Mouse (Mus musculus): ENCODE measurements at regions not wholly inside any gene's neighbourhood (a gene's known extent, or its start where the extent isn't known, plus 50 kb on each side); places are given as distances from the start of the nearest gene placed in this dataset.

DNA sequence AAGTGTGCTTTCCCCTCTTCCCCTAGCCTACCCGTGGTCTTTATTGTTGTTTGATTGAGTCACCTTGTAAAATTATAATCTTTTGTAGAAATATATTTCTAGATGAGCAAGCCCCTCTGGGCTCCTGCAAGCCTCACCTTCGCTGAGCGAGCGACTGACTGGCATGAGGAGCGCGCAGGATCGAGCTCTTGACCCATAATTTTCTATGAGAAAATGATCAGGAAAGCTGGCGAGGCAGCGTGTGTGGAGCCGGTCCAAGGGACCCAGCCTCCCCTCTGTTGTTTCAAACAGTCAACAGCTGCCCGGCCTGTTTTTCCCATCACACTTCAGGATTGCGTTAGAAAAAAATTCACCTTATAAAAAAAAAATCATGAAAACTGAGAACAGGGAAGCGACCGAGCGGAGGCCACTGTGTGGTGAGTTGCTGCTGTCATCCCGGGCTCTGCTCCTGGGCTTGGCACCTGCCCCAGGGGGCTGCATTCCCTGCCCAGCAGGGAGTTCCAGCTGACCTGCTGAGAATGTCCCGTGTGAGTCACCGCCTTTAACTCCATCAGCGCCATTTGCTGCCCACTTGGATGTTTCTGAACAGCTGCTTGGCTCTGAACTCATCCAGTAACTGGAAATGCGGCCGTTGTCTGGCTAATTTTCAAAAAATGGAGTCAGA, 180.5 kb upstream of the Runx1 start:
- DNase-seq, result no peak

GRCm38 (mm10) chr16:93005470-93005869, 179.5 kb upstream of the Runx1 start:
- no peak for DNase-seq

GRCm38 (mm10) chr16:93003830-93004229, 177.9 kb upstream of the Runx1 start:
- DNase-seq, result no peak

- no peak for DNase-seq
Measured at GRCm38 (mm10) chr16:92998689-92999088, 172.7 kb upstream of the Runx1 start.

- no peak for DNase-seq
Measured at GRCm38 (mm10) chr16:92997636-92998035, 171.7 kb upstream of the Runx1 start.

GRCm38 (mm10) chr16:92995993-92996350, 170.0 kb upstream of the Runx1 start:
- no peak for DNase-seq

DNA sequence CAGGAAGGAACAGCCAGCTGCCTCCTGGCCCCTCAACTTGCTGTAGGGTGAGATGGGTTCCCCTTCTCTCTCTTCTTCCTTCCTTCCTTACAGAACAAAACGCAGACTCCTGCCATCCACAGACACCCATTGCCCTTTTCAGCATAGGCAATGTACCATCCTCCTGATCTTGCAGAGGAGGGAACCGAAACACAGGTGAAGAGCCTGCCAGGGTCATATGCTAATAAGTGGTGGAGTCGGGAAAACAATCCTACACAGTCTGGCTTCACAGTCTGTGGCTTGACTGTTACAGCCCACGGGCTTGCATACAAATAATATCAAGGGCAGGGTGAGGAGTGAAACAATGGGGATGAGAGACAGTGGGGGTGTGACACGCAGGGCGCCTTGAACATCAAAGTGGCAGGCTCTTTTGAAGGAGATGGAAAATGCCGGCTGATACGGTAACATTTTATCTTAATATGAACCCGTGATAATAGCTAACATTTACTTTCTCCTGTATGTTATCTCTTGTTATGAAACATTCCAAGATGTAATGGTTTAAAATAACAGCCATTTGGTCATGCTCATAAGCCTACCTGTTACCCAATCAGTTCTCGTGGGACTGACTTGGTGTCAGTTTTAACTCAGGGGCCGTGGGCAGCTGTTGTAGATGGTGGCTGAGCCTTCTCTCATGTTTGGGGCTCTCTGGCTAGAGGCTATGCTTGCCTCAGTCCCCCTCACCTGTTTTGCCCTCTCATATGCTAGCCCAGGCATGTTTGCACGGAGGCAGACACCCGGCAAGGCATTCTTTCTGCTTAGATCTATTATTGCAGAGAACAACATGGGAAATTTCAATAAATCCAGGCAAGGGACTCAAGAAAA, 169.4 kb upstream of the Runx1 start:
- no peak for DNase-seq

GRCm38 (mm10) chr16:92992876-92993275, 166.9 kb upstream of the Runx1 start:
- DNase-seq, result no peak

GRCm38 (mm10) chr16:92991405-92991804, 165.5 kb upstream of the Runx1 start:
- no peak for DNase-seq

GRCm38 (mm10) chr16:92988416-92988815, 162.5 kb upstream of the Runx1 start:
- DNase-seq, result no peak

- no peak for DNase-seq
Measured at GRCm38 (mm10) chr16:92988000-92988399, 162.1 kb upstream of the Runx1 start.

DNA sequence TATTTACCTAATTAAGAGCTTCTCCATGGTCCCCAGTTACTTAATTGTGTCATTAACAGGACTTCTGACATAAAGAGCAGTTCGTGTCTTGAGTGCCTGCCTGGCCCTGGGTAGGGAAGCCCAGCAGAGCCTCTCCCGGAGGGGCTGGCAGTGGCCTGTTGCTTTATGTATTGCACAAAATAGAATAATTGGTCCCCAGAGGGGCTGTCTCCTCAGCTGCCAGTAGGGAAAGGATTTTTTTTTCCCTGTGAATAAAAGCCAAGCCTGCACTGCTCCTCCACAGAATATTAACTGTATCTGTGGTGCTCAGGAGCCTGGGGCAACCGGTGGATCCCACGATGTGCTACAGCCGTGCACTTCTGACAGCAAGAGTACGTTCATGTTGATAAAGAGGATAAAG, 159.8 kb upstream of the Runx1 start:
- no peak for DNase-seq

GRCm38 (mm10) chr16:92982934-92983333, 157.0 kb upstream of the Runx1 start:
- DNase-seq, result no peak

DNA sequence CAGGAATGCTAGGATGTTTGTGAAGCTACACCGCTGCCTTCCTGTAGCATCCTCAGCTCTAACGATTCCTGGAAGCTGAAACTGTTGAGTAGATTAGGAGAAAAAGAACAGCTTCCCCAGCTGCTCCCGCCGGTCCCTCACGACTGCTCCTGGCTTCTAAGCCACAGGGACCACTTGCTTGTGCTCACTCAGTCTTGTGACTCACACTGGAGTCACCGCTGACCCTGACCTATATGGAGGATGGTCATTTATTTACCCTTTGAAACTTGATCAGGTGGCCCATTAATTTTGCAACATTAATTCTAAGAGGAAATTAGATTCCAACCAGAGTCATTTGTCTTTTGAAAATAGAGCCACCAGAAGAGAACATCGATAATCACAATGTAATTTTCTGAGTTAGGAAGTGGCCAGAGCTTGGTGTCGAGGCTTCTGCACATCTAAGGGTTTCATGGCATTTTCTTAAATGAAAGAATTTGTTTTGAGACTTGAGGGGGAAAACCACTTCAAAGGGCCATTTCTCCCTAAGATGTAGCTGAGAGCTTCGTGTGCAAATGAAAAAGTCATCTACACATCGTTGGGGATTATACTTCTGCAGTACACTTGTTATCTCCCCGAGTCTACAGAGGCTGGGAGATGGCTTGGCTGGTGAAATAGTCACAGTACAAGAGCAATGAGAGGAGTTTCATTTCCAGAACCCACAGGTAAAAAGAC, 153.8 kb upstream of the Runx1 start:
- no peak for DNase-seq

DNA sequence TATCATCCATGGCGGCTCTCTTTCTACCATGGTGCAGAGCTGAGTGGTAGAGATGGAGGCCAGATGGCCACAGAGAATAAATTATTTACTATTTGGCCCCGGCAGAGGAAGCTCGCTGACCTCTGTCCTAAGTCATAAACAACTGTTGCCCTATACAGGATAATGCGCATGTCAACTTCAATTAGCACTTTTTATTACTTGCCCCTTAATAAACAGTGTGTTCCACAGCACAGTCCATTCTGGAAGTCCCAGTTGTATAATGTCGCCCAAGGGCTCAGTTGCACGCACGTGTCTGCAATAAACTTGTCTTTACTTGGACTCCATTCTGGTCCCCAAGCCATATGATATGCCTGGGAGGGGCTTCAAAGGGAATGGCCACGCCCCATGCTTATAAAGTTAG, 150.1 kb upstream of the Runx1 start:
- no peak for DNase-seq

DNA sequence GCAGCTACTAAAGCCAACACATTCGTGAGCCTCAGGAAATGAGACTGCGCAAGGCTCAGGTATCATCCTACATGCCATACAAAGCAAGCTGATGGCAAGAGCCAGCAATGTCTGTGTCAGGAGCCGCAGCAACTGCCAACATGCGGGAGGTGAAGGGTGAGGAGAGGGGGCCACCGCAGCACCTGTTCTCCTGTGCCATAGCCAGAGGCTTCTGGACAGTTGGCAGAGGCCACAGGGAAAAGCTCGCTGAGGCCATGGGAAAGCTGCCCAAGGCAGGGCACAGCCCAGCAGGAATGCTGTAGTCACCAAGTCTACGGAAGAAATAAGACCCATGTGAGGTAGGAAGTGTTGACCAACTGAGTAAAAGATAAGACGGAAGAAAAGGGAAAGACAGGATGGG, 149.1 kb upstream of the Runx1 start:
- no peak for DNase-seq

DNA sequence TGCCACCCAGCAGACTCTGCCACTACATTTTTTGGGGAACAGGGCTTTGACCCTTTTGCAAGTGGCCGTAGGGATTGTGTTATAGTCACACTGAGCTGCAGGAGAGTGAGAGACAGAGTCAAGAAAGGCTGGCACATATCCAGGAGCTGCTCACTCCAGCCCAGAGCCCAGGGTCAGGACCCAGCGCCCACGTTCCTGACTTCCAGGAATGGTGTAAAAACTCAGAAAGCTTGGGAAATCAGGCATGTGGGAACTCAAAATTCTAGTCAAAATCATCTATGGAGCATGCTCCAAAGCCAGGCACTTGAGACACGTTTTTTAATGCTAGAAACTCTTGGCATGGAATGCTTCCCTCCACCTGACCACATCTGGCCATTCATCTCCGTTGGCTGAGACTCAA, 146.7 kb upstream of the Runx1 start:
- DNase-seq, result no peak

DNA sequence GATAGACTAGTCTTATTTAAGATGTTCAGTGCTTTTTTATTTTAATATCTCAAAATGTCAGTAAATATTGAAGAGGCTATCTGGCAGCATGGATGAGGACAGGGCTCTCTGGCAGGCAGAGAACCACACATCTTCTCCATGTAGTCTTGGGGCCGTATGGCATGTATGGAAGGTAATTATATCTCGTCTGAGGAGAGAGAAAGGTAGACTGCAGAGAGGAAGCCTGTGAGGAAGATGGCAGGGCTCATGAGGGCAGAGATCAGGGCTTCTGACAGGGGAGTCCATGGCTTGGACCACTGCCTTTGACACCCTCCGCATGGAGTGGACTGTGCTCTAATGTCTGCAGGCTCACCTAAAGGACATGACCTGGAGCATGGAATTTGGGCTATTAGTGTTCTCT, 146.0 kb upstream of the Runx1 start:
- no peak for DNase-seq

GRCm38 (mm10) chr16:92970587-92970986, 144.6 kb upstream of the Runx1 start:
- no peak for DNase-seq

DNA sequence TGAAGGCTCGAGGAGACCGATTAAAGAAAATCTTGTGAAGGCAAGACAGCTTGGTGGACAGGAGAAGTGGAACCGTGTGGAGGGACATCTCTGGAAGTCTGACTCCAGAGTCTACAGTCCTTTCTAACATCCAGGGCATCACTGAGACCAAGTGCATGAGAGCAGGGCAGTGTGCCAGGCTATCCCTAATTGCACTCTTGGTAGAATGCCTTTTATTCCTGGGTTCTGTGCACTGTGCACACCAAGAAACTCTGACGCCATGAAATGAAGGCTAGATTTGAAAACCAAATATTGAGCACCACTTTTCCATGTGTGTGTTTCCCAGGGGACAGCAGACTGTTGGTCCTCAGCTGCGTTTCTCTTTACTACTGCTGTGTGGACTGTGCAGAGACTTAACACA, 143.1 kb upstream of the Runx1 start:
- no peak for DNase-seq

DNA sequence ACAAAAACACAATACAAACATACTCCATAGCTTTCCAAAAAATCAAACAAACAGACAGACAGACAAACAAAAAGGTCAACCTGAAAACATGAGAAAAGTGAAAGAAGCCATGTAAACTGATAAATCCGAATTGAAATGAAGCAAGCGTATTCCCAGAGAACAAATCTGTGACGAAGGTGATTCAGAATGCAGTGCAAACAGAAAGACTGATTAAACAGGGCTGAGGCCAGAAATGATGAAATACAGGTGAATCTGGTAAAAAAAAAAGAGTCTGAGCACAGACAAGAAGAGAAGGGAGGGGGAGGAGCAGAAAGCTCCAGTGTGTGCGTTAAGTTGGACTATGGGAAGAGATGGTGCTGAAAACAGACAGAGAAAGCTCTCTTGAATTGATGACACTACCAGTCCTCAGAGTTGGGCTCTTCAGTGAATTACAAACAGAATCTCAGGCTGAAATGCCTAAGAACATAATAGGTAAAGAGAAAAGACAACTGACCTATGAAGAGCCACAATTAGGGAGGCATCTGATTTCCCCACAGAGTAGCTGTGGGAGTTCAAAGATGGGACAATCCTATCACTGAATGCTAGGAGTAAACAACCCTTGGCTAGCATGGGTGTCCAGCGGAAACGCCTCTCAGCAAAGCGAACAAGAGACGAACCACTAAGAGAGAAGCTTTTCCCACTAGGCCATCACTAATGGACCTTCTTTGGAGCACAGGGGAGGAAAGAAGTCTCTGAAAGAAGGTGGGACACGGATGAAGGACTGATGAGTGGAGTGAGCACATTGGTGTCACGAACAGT, 140.3 kb upstream of the Runx1 start:
- no peak for DNase-seq

DNA sequence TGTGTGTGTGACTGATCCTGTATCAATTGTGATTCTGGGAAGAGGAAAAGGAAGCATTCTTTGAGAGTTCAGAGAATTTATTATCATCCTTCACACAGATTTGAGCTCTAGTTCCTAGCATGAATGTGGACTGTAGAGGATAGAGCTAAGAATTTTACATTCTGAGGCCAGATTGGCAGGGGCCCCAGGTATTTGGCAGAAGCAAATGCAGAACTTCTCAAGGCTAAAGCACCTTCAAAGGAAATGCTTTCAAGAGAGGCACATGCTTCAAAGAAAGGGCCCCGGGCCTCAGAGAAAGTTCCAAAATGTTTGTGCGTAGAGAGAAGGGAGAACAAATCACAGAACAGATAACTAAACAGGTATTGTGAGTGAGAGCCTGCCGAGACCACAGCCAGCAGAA, 139.7 kb upstream of the Runx1 start:
- DNase-seq, result no peak

DNA sequence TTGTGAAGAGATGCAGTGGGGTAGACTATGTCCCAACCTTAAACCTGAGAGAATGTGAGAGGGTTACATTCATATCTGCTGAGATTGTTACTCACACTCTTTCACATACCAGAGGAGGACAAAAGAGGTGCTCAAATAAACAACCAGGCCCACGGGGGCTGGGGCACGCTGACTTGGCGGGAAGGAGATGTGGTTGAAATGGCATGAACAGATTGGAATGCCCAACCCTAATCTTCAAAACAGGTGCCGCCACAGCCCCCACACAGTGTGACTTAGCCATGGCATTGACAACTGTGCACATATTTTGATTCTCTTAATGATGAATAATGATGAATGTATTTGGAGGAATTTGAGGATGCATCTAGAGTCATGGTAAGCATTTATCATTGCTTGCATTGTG, 137.6 kb upstream of the Runx1 start:
- no peak for DNase-seq
